Mouse (Mus musculus): ENCODE data around the gene Rce1. TPM values are rescaled to one million over a fixed set of nuclear protein-coding genes. Genes with fewer than 3 reads are reported as not detected.

Gene Rce1
- total RNA-seq, 2 experiments from 2014 or later, result 8.8 to 10.1 TPM

Small RNA genes lying within 50 kb of the gene (microRNA-seq; reads per million reads assigned to microRNA genes)
- 0.50 to 0.95 reads per million in 2 experiments for gene Mir6986

Other genes with a start within 250 kb of the Rce1 start
- gene Kdm2a, start 227.4 kb downstream of the Rce1 start, total RNA-seq (2021), result 10 to 100 TPM; 37.8 to 51.9 TPM
- gene Rhod, start 186.2 kb downstream of the Rce1 start, total RNA-seq (2021), result 1 to 10 TPM; 1.4 to 3.5 TPM
- gene Syt12, start 148.2 kb downstream of the Rce1 start, total RNA-seq (2021), result 1 to 10 TPM; 1.2 to 1.7 TPM
- not detected for gene 2010003K11Rik, start 127.1 kb downstream of the Rce1 start, total RNA-seq (2021)
- 10 to 100 TPM; 12.7 to 18.1 TPM for gene Pcx, start 115.2 kb downstream of the Rce1 start, total RNA-seq (2021)
- 1 to 10 TPM; 5.1 to 7.1 TPM for gene Lrfn4, start 10.0 kb downstream of the Rce1 start, total RNA-seq (2021)
- 1 to 10 TPM in 1 of 2 experiments, under 1 TPM in 1; 0.20 to 1.0 TPM for gene Gm960, start 73.0 kb upstream of the Rce1 start, total RNA-seq (2021)
- gene Sptbn2, start 85.5 kb upstream of the Rce1 start, total RNA-seq (2021), result 1 to 10 TPM in 1 of 2 experiments, under 1 TPM in 1; 0.96 to 1.1 TPM
- gene Rbm4b, start 130.9 kb upstream of the Rce1 start, total RNA-seq (2021), result 1 to 10 TPM; 2.5 to 4.6 TPM
- 10 to 100 TPM; 44.8 to 46.5 TPM for gene Rbm4, start 168.3 kb upstream of the Rce1 start, total RNA-seq (2021)
- gene Gm21992, start 186.0 kb upstream of the Rce1 start, total RNA-seq (2021), result 10 to 100 TPM; 10.9 to 11.6 TPM
- gene Rbm14, start 186.0 kb upstream of the Rce1 start, total RNA-seq (2021), result 10 to 100 TPM; 18.6 to 22.5 TPM
- gene Ccs, start 213.7 kb upstream of the Rce1 start, total RNA-seq (2021), result 10 to 100 TPM; 31.4 to 33.1 TPM
- not detected for gene Ccdc87, start 213.7 kb upstream of the Rce1 start, total RNA-seq (2021)
- 10 to 100 TPM; 32.9 to 35.6 TPM for gene Ctsf, start 229.5 kb upstream of the Rce1 start, total RNA-seq (2021)

All from gastrocnemius, postnatal 10 days (tissue).